Mouse (Mus musculus): ENCODE results near the gene Fam229b.
A peak's percentile ranks its signal among the peaks of the same experiment; 100 is the strongest.

Gene Fam229b

DNA sequence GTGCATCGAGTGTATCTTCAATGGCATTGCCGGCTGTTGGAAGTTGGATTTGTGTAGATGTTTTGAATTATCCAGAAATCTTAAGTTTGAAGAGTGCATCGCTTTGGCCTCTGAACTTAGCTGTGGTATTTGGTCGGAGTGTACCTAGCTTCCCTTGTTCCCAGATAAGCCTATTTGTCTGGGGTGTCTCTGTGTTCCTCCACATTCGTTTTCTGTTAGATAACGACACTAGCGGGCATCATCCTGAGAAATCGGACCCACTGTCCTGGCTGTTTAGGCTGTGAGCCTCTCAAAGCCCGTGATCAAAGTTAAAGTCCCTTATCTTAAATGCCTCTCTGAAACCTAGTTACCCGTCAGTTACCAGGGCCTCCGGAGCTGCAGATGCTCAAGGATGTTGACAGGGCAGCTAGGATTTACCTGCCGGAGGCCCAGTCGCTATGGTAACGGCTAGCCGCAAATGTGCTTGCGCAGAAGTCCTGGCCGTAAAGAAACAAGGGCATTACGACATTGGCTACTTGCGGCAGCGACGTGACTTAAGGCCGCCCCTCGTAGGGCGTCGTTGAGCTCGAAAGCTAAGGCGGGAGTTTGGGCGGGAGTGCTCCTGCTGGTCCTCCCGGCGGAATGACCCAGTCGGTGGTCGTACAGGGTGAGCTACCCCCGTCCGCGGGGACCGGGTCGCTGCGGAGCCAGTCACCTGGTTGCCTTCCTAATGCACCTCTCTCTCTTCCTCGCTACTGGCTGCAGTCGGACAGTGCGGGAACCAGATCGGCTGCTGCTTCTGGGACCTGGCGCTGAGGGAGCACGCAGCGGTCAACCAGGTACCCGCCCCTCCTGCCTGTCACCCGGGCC lies at the start of gene Fam229b, which contains the start of gene Tube1:
Gene Fam229b (minus strand): TSS at position 453 of the 849 bp plus-strand sequence.
Gene Tube1 (plus strand): TSS at position 515 of the 849 bp plus-strand sequence.
- DNase-seq (ENCODE audit: low spot score in 2 of 2), result peak; percentile 85 to 88

GRCm38 (mm10) chr10:39176981-39177380 lies 43.3 kb upstream of the Fam229b start:
- no peak for DNase-seq (ENCODE audit: low spot score in 2 of 2)

GRCm38 (mm10) chr10:39173077-39173476 lies 39.4 kb upstream of the Fam229b start:
- DNase-seq (ENCODE audit: low spot score in 2 of 2), result no peak

DNA sequence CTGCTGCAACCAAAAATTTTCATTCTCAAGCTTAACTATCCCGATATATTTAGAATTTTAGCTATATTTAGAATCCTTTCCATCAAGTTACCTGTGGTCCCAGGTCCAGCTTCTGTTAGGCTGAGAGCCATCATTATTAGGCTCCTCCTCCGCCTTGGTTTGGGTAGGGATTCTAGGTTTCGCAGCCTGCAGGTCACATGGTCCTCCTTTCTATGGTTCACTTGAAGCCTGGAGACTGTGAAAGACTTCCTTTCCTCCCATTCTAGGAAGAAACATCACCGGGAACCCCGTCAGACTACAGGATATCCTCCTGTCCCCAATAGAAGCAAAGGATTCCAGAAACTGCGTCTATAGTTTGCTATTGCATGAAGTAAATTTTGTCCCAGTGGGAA lies 38.8 kb upstream of the Fam229b start:
- no peak for DNase-seq (ENCODE audit: low spot score in 2 of 2)

DNA sequence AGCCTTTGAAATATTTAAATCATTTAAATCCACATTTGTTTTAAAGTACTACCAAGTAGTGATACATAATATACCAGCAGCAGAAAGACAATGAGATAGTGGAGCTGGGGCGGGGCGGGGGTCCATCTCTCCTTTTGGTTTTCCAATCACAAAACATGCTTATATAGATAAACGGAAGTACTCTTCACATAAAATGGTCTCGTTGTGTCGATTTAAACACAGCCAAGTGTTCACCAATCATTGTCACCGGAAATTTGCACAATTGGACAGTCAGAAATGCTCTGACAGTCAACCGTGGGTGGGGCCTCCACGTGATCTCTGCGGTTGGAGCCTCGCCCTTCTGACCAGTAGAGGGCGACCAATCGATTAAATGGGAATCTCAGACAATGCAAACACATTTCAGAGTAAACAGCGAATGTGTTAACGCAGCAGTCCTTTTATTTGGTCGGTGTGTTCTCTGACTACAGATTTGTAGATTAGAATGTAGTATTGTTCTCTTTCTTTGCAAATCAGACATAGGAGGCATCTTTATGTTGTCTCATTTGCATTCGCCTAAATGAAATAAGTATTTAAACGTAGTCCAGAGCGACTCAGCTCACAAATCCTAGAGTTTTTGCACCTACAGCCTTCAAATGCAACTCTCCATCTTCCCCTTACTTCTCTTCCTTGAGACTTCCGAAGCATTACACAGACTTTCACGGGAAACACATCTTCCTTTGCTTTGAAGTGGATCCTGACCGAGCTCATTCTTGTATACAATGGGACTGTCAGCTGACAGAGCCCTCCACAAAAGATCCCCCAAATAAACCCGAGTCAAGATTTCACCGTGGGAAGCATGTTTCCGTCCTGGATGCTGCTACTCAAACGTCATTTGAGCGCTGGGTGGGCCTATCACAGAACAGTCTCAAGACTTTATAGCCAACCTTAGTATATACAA lies 38.2 kb upstream of the Fam229b start:
- peak; percentile 76 to 88 for DNase-seq (ENCODE audit: low spot score in 2 of 2)

GRCm38 (mm10) chr10:39171134-39171533 lies 37.4 kb upstream of the Fam229b start:
- DNase-seq (ENCODE audit: low spot score in 2 of 2), result peak; percentile 85 to 89

- DNase-seq (ENCODE audit: low spot score in 2 of 2), result no peak
Measured at GRCm38 (mm10) chr10:39170706-39171105, 37.0 kb upstream of the Fam229b start.

DNA sequence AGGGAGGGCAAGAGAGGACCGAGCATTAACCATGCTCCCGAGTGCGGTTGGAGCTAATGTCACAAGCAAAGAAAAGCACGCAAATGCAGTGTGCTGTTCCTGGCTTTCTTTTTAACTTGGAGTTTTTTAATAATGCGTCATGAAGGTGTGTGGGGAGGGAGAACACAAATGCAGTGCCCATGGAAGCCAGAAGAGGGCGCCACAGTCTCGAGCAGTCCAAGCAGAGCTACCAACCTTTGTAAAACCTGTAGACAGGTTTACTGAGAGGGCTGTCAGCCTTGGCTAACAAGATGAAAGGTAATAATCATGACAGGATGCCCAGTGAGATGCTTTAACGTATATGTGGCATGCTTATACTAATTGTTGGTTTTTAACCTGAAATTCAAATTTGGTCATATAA lies 36.5 kb upstream of the Fam229b start:
- peak; percentile 46 to 67 for DNase-seq (ENCODE audit: low spot score in 2 of 2)

GRCm38 (mm10) chr10:39169642-39170041 lies 35.9 kb upstream of the Fam229b start:
- DNase-seq (ENCODE audit: low spot score in 2 of 2), result no peak

DNA sequence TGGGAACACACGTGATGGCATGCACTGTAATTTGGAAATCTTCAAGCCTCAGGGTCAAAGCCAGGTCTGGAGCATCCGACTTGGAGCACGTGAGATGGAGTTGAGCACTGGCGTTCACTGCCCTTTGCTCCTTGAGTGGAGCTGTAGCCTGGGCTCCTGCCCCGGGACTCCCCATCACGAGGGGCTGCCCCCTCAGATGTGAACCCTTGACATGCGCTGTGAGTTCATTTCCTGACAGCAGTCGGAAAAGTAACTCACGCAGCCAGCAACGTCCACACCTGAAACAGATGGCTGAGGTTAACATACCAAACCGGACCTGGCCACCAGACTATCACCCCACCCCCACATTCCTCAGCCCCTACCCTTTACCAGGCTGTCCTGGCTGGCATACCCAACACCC lies 33.9 kb upstream of the Fam229b start:
- DNase-seq (ENCODE audit: low spot score in 2 of 2), result no peak

DNA sequence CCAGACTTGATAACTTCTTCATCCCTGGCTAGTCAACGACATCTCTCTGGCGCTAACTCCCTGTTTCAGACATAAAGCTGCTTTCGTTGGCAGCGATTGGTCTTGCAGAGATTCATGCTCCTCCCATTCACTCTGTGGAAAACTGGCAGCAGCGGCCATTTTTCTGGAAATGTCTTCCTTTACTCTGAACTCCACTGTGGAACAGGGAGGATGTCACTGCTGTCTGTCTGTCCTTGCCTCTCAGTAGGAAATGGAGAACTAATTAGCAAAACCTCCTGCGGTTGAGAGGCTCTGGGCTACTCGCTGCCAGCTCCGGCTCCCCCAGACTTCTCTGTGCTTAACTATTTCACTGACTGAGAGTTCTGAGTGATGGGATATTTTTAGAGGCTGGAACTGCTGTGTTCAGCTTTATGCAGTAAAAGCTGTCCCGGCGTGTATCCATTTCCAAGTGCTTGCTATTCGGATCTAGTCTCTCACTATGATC lies 32.0 kb upstream of the Fam229b start:
- DNase-seq (ENCODE audit: low spot score in 2 of 2), result peak in 1 of 2 experiments; percentile 12

DNA sequence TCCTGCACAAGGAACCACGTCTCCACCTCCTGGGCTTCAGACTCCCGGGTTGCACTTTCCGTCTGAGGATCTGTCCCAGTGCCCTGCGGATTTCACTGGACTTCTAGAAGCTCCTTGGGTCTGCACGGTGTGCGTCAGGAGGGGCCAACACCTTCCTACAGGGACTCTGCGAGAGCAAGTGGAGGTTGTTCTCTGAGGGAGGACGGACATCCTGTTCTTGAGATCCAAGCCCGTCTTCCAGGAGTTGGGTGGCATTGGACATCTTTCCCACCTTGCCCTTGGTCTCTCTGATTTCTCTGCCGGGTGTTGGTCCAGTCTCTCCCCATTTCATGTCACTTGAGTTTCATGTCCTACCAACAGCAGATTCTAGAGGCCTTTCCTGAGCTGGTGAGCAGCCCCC lies 30.0 kb upstream of the Fam229b start, which contains the start of gene Ccn6:
Gene Ccn6 (minus strand): TSS at position 101 of the 400 bp plus-strand sequence.
- DNase-seq (ENCODE audit: low spot score in 2 of 2), result no peak

DNA sequence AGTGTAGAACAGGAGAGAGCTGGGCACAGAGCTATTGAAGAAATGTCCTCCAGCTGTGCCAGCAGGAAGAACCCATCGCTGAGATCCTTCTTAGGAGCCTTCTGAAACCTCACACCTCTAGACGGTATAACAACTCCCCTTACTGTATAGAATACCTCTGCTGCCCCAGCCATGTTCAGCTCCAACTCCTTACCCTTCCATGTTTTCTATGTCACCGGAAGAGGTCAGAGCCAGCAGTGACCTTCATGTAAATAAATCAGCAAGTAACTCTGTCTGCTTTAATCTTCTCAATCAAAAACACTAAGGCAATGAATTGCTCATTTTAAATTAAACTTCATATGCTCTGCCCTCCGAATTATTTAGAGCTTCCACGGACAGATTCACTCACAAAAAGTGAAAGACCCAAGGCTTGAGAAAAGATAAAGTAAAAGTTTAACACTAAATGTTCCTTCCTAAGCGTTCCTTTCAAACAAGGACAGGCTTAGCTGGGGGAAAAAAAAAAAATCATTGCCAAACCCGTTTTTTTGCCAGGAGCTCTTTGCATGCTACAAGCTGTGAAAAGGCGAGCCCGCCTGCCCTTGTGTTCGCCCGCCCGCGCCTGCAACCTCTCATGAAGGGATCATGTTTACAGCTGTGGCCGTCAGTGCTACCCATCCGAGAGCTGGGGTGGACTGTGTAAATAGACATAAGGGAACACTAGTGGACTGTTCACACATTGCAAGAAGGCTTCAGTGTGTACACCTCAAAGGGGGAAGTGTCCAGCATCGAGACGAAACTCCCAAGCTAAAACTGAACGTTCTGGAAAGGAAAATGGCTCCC lies 29.2 kb upstream of the Fam229b start:
- DNase-seq (ENCODE audit: low spot score in 2 of 2), result no peak

- no peak for DNase-seq (ENCODE audit: low spot score in 2 of 2)
Measured at GRCm38 (mm10) chr10:39161406-39161805, 27.7 kb upstream of the Fam229b start.

DNA sequence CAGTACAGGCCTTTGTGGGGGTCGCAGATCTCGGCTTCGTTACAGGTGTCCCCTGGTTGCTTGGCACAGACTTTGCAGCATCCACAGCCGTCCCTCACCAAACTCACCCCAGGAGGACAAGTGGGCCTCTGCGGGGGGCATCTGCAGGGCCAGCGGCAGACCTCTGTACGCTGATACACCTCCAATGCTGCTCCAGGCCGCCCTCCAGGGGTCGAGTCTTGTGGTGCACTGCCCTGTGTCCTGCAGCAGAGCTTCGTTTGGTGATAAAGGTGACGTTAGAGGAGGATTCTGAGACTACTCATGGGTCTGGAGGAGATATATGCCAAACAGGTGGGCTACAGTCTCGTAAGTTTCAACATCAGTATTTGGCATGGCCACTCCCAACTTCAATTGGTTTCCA lies 24.6 kb upstream of the Fam229b start:
- no peak for DNase-seq (ENCODE audit: low spot score in 2 of 2)

GRCm38 (mm10) chr10:39157321-39157720 lies 23.6 kb upstream of the Fam229b start:
- DNase-seq (ENCODE audit: low spot score in 2 of 2), result no peak

DNA sequence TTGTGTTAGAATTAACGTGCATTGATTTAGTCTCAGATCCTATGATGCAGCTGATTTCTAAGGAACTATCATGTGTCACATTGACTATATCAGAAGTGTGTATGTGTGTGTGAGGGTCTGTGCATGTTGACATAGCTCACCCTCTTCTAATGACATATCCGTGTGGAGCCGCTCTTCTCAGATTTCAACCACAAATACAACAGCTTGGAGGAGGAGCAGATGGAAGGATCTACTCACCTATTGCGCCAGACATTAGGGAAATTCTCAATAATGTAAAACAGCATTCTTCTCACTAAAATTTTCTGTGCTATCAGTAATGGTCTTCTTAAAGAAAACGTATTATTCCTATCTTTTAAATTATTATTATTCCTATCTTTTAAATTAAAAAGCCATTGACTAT lies 23.0 kb upstream of the Fam229b start:
- no peak for DNase-seq (ENCODE audit: low spot score in 2 of 2)

GRCm38 (mm10) chr10:39142216-39142615 lies 8.5 kb upstream of the Fam229b start:
- no peak for DNase-seq (ENCODE audit: low spot score in 2 of 2)

DNA sequence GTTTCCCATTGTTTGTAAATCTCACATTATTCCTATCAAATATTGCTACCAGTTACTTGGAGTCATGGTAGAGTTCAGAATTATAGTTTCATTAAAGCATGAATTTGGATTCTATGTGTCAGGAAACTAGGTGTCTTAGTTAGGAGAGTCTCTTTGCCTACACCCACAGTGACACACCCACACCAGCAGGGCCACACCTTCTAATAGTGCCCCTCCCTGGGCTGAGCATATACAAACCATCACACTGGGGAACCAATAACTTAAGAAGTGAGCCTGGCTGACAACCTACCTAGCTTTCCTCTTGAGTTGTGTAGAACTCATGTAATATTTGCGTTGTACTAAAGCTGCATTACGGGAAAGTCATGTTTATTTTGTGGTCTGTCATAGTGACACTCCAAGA lies 7.7 kb upstream of the Fam229b start:
- DNase-seq (ENCODE audit: low spot score in 2 of 2), result no peak

DNA sequence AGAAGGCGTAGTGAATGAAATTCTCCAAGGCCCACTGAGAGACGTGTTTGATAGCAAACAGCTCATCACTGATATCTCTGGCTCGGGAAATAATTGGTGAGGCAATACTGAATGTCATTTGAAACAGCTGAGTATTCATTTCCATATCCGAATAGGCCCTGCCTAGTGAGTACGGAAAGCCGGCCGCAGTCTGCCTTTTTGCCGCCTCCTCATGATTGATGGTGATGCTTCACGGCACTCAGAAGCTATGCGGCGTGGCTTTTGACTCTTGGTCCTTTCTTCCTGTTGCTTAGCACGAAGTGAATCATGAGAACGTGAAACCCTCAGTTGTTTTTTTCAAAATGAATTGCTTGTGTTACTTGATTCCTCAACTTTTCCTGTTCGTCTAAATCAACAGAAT lies 7.1 kb upstream of the Fam229b start:
- no peak for DNase-seq (ENCODE audit: low spot score in 2 of 2)

DNA sequence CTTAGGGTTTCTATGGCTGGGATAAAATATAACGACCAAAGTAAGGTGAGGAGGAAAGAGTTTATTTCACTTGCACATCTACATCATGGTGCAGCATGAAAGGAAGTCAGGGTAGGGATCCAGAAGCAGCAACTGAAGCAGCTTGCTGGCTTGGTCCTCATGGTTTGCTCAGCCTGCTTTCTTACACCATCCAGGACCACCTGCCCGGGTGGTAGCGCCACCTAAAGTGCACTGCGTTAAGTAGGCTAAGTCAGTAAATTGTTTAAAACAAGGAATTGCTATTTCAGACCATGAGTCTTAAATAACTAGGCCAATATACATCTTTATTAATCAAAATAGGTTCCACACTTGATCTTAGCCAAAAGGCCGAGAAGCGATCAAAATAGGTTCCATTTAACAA lies 5.0 kb upstream of the Fam229b start:
- no peak for DNase-seq (ENCODE audit: low spot score in 2 of 2)

All from urinary bladder, postnatal 36 days (tissue).